Mouse (Mus musculus): Measurements from ENCODE around the gene Krt75. TPM values are rescaled to one million over a fixed set of nuclear protein-coding genes. Genes with fewer than 3 reads are reported as not detected.
"Not testable (repeated sequence)": the region's sequence is repeated elsewhere in the genome, so short reads cannot be mapped to it uniquely, and the experiment has no call there.

Krt75 gene
- polyA plus RNA-seq, 1 experiment from 2014 or later = 0.24 TPM

DNA sequence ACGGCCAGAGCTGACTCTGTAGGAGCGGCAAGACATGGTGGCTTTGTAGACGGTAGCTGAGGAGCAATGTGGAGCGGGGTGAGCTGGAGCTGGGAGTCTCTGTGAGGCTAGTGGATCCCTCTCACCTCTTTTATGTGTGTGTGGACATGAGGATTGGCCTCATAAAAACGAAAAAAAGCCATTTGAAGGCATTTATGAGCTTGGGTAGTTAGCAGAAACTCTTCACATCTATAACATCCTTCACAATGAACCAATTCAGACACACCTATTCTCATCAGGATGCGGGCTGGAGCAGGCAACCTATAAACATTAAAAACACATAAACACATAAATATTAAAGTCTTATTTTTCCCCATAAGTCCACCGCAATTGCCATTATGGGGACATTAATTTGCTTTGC, 41.0 kb downstream of the Krt75 start, which contains the start of gene Krt84:
TSS of gene Krt84 (minus strand) at position 101 of the 400 bp plus-strand sequence.
- H3K36me3 ChIP-seq (ENCODE audit: control insufficient read depth, insufficient read depth, low read length) = no peaks in the 10 kb centered on the region
- H3K27ac ChIP-seq (ENCODE audit: low read depth, low read length) = no peak within 1 kb of the TSS
- no peak for ATAC-seq
- WGBS = 84% methylated on average over 7 of the region's 7 CpGs
- H3K4me1 ChIP-seq (ENCODE audit: control insufficient read depth, insufficient read depth, low read depth, low read length) = no peaks in the 10 kb centered on the region
- H3K4me3 ChIP-seq (ENCODE audit: low read length) = no peak within 1 kb of the TSS
- H3K9me3 ChIP-seq (ENCODE audit: control insufficient read depth, low read length) = no peaks in the 10 kb centered on the region
- H3K4me2 ChIP-seq (ENCODE audit: low read length) = no peak within 1 kb of the TSS
- no peak within 1 kb of the TSS for H3K9ac ChIP-seq (ENCODE audit: low read depth, low read length)
- H3K27me3 ChIP-seq (replicated peaks; ENCODE audit: control insufficient read depth, insufficient read depth, low read length) = no peaks in the 10 kb centered on the region

DNA sequence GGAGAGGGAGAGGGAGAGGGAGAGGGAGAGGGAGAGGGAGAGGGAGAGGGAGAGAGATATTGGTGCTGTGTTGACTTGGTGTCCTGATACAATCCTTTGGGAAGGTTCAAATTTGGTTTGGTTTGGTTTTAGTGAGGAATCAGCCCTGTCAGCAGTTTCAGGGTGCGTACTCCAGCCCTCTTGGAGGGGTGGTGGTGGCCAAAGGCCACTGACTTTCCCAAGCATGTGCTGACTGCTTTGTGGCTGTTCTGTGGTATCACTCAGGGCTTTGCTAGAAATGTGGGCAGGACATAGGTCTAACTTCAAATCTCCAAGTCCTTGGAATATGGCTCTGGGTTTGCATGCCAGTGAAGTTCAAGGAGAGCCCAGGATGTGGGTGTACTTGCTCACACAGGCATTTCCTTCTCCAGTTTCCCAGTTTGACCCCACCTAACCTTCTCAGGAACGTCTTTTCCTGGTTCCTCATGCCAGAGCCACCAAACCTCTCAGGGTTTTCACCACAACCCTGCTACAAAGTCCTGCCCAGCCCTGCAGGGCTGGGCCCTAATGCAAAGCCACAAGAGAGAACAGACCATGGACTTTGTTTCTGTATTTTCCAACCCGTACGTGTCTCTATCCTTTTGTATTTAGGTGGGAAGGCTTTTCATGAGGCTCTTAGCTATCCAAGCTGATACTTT, 51.0 kb downstream of the Krt75 start:
- Histone ChIP-seq H3K9ac (ENCODE audit: low read depth, low read length) (no peak overlapping the region), H3K36me3 (ENCODE audit: control insufficient read depth, insufficient read depth, low read length) (no peaks in the 10 kb centered on the region), H3K4me3 (ENCODE audit: low read length) (no peak overlapping the region), H3K9me3 (ENCODE audit: control insufficient read depth, low read length) (no peaks in the 10 kb centered on the region), H3K27me3 (replicated peaks; ENCODE audit: control insufficient read depth, insufficient read depth, low read length) (no peaks in the 10 kb centered on the region), H3K27ac (ENCODE audit: low read depth, low read length) (no peak overlapping the region), H3K4me2 (ENCODE audit: low read length) (no peak overlapping the region), H3K4me1 (ENCODE audit: control insufficient read depth, insufficient read depth, low read depth, low read length) (no peaks in the 10 kb centered on the region)
- no peak for ATAC-seq
- 77% methylated on average over 4 of the region's 4 CpGs for WGBS

DNA sequence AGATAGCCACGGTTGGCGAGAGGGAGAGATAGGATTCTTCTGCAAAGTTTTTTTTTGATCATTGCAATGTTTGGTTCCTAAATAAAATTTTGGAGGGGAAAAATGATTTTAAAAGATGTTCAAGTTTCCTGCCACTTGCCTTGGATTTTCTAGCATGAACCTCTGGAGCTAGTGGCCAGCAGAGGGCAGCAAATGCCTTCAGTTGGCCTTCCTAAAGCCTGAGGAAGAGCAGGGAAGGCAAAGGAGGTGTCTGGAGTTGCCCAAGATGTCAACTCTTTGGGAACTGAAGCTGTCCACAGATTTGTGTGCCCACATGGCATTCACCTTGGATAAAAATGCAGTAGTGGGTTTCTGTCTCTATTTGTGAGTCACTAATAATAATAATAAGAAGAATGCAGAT, 53.9 kb downstream of the Krt75 start:
- no peak for ATAC-seq
- Histone ChIP-seq H3K9ac (ENCODE audit: low read depth, low read length) (no peak overlapping the region), H3K36me3 (ENCODE audit: control insufficient read depth, insufficient read depth, low read length) (no peaks in the 10 kb centered on the region), H3K27ac (ENCODE audit: low read depth, low read length) (no peak overlapping the region), H3K4me3 (ENCODE audit: low read length) (no peak overlapping the region), H3K4me1 (ENCODE audit: control insufficient read depth, insufficient read depth, low read depth, low read length) (no peaks in the 10 kb centered on the region), H3K27me3 (replicated peaks; ENCODE audit: control insufficient read depth, insufficient read depth, low read length) (no peaks in the 10 kb centered on the region), H3K4me2 (ENCODE audit: low read length) (no peak overlapping the region), H3K9me3 (ENCODE audit: control insufficient read depth, low read length) (no peaks in the 10 kb centered on the region)
- 20% methylated on average over 2 of the region's 2 CpGs for WGBS

DNA sequence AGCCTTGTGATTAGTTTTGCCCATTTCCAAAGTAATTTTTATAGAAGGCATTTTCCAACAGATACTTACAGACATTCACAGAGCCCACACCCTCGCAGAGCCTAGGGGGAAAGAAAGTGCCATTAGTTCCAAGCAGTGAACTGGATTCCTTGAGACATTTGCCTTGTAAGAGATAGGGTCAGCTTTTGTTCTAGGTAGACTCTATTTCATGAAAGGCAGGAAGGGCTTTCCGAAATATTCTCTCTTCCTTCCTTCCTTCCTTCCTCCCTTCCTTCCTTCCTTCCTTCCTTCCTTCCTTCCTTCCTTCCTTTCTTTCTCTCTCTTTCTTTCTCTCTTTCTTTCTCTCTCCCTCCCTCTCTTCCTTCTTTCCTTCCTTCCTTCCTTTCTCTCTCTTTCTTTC, 56.5 kb downstream of the Krt75 start, which contains the start of gene Gm49425:
TSS of gene Gm49425 (minus strand) at position 101 of the 400 bp plus-strand sequence.
- ATAC-seq; H3K9ac ChIP-seq (ENCODE audit: low read depth, low read length); H3K36me3 ChIP-seq (ENCODE audit: control insufficient read depth, insufficient read depth, low read length); H3K27me3 ChIP-seq (replicated peaks; ENCODE audit: control insufficient read depth, insufficient read depth, low read length); H3K4me1 ChIP-seq (ENCODE audit: control insufficient read depth, insufficient read depth, low read depth, low read length); H3K4me3 ChIP-seq (ENCODE audit: low read length); H3K27ac ChIP-seq (ENCODE audit: low read depth, low read length); H3K9me3 ChIP-seq (ENCODE audit: control insufficient read depth, low read length); H3K4me2 ChIP-seq (ENCODE audit: low read length): not testable (repeated sequence)
- 86% methylated on average over 2 of the region's 2 CpGs for WGBS

Small RNAs within 50 kb of the gene (microRNA-seq; reads per million reads assigned to microRNA genes)
- not detected for gene Gm44393
- not detected for gene Gm44460

Other genes starting within 250 kb of the Krt75 start
- 0.25 and 0.38 TPM in 2 replicates for gene Krt80, start 203.7 kb downstream of the Krt75 start, polyA plus RNA-seq (2015; fragmentation: Nextera tagmentation; extraction: Ambion mirVana)
- gene Krt7, start 162.9 kb downstream of the Krt75 start, polyA plus RNA-seq (2015; fragmentation: Nextera tagmentation; extraction: Ambion mirVana) = 1.1 and 1.3 TPM in 2 replicates
- gene Krt87, start 135.1 kb downstream of the Krt75 start, polyA plus RNA-seq (2015; fragmentation: Nextera tagmentation; extraction: Ambion mirVana) = 1.0 and 1.2 TPM in 2 replicates
- gene Krt88, start 126.2 kb downstream of the Krt75 start, polyA plus RNA-seq (2015; fragmentation: Nextera tagmentation; extraction: Ambion mirVana) = not detected in 2 replicates
- 0.20 TPM in 1 of 2 replicates, not detected in the other for gene Krt81, start 110.2 kb downstream of the Krt75 start, polyA plus RNA-seq (2015; fragmentation: Nextera tagmentation; extraction: Ambion mirVana)
- gene Krt86, start 100.4 kb downstream of the Krt75 start, polyA plus RNA-seq (2015; fragmentation: Nextera tagmentation; extraction: Ambion mirVana) = 0.10 and 0.12 TPM in 2 replicates
- gene Krt83, start 82.4 kb downstream of the Krt75 start, polyA plus RNA-seq (2015; fragmentation: Nextera tagmentation; extraction: Ambion mirVana) = not detected in 2 replicates
- not detected in 2 replicates for gene Gm49425, start 56.6 kb downstream of the Krt75 start, polyA plus RNA-seq (2015; fragmentation: Nextera tagmentation; extraction: Ambion mirVana)
- gene Krt84, start 41.1 kb downstream of the Krt75 start, polyA plus RNA-seq (2015; fragmentation: Nextera tagmentation; extraction: Ambion mirVana) = not detected in 2 replicates
- not detected in 2 replicates for gene Krt82, start 23.2 kb downstream of the Krt75 start, polyA plus RNA-seq (2015; fragmentation: Nextera tagmentation; extraction: Ambion mirVana)
- gene Krt90, start 11.0 kb downstream of the Krt75 start, polyA plus RNA-seq (2015; fragmentation: Nextera tagmentation; extraction: Ambion mirVana) = 0.11 and 0.29 TPM in 2 replicates
- not detected in 2 replicates for gene Gm5414, start 54.3 kb upstream of the Krt75 start, polyA plus RNA-seq (2015; fragmentation: Nextera tagmentation; extraction: Ambion mirVana)
- gene Gm5478, start 73.5 kb upstream of the Krt75 start, polyA plus RNA-seq (2015; fragmentation: Nextera tagmentation; extraction: Ambion mirVana) = not detected in 2 replicates
- not detected in 2 replicates for gene Krt6b, start 106.4 kb upstream of the Krt75 start, polyA plus RNA-seq (2015; fragmentation: Nextera tagmentation; extraction: Ambion mirVana)
- 0.17 and 0.18 TPM in 2 replicates for gene Krt6a, start 120.4 kb upstream of the Krt75 start, polyA plus RNA-seq (2015; fragmentation: Nextera tagmentation; extraction: Ambion mirVana)
- 0.15 and 0.22 TPM in 2 replicates for gene Krt5, start 139.0 kb upstream of the Krt75 start, polyA plus RNA-seq (2015; fragmentation: Nextera tagmentation; extraction: Ambion mirVana)
- 1.7 and 1.8 TPM in 2 replicates for gene Krt71, start 169.2 kb upstream of the Krt75 start, polyA plus RNA-seq (2015; fragmentation: Nextera tagmentation; extraction: Ambion mirVana)
- 0.24 and 0.38 TPM in 2 replicates for gene Krt72, start 212.6 kb upstream of the Krt75 start, polyA plus RNA-seq (2015; fragmentation: Nextera tagmentation; extraction: Ambion mirVana)
- gene Krt73, start 228.4 kb upstream of the Krt75 start, polyA plus RNA-seq (2015; fragmentation: Nextera tagmentation; extraction: Ambion mirVana) = 1.9 and 2.0 TPM in 2 replicates
- 0.20 TPM in 1 of 2 replicates, not detected in the other for gene Krt2, start 244.3 kb upstream of the Krt75 start, polyA plus RNA-seq (2015; fragmentation: Nextera tagmentation; extraction: Ambion mirVana)

All from hindbrain, embryonic 16.5 days (tissue).